Mouse (Mus musculus): ENCODE data around the gene Brsk1.

- TF ChIP-seq POLR2A (IDR thresholded peaks at IDR 0.05; ENCODE audit: low read depth, low read length) (no peak), CTCF (IDR thresholded peaks at IDR 0.05; ENCODE audit: borderline replicate concordance, insufficient read depth, low read length) (no peak)
Observed at GRCm38 (mm10) chr7:4693004-4693403, 2.6 kb downstream of the Brsk1 start.

All from embryonic fibroblast, embryonic 13.5 days (primary cell).